Mouse (Mus musculus) intestine, postnatal 0 days (tissue): ENCODE measurements around the gene Exosc5. TPM values are rescaled to one million over a fixed set of nuclear protein-coding genes. Genes with fewer than 3 reads are reported as not detected.

Experiments
- ATAC-seq: fragments of 200-750 bp; cut with Nextera tagmentation; 2 replicates; pipeline ENCODE4 v1.8.0; 2017; ENCODE audit warnings: mild to moderate bottlenecking, moderate TSS enrichment, moderate library complexity
- H3K27ac ChIP-seq: fragments of 300-500 bp; sonication (generic); 2 replicates; pipeline ENCODE4 v1.5.1; 2014; ENCODE audit warnings: mild to moderate bottlenecking, low read depth, low read length, moderate library complexity
- H3K27me3 ChIP-seq: fragments of 300-500 bp; sonication (generic); replicated peaks from 2 replicates; pipeline ENCODE4 v1.6.1; 2014; ENCODE audit warnings: low read length, mixed read lengths; ENCODE audit not compliant: control insufficient read depth, insufficient read depth
- H3K36me3 ChIP-seq: fragments of 300-500 bp; sonication (generic); 2 replicates; pipeline ENCODE4 v1.6.1; 2014; ENCODE audit warnings: mild to moderate bottlenecking, moderate library complexity; ENCODE audit not compliant: control insufficient read depth, insufficient read depth
- H3K4me1 ChIP-seq: fragments of 300-500 bp; sonication (generic); replicated peaks from 2 replicates; pipeline ENCODE4 v1.6.1; 2014; ENCODE audit warnings: antibody characterized with exemption, low read length, mixed read lengths; ENCODE audit not compliant: control insufficient read depth, insufficient read depth
- H3K4me2 ChIP-seq: fragments of 300-500 bp; sonication (generic); replicated peaks from 2 replicates; pipeline ENCODE4 v1.6.1; 2014; ENCODE audit warnings: low read depth, mild to moderate bottlenecking, moderate library complexity
- H3K4me3 ChIP-seq: fragments of 300-500 bp; sonication (generic); 2 replicates; pipeline ENCODE4 v1.5.1; 2014; ENCODE audit warnings: low read depth, low read length
- H3K9ac ChIP-seq: fragments of 300-500 bp; sonication (generic); 2 replicates; pipeline ENCODE4 v1.6.1; 2014; ENCODE audit warnings: mild to moderate bottlenecking, low read depth, low read length
- H3K9me3 ChIP-seq: fragments of 300-500 bp; sonication (generic); 2 replicates; pipeline ENCODE4 v1.6.1; 2016; ENCODE audit warnings: mixed run types; ENCODE audit not compliant: control insufficient read depth
- CTCF ChIP-seq: sonication (generic); IDR thresholded peaks from 2 replicates; pipeline ENCODE4 v1.5.1; 2016; ENCODE audit warnings: low read depth, mild to moderate bottlenecking, control low read depth, antibody characterized with exemption, moderate library complexity
- WGBS: fragments of 180-500 bp; shearing (Covaris S2); extraction: QIAGEN DNeasy Blood & Tissue Kit; methylation state at CpG from one replicate; pipeline ENCODE4 v1.1.7; 2014; 5-methylcytosine and 5-hydroxymethylcytosine counted together
- polyA plus RNA-seq: library from polyadenylated mRNA; unstranded; fragments of >200 nt; fragmentation: Nextera tagmentation; extraction: Ambion mirVana; gene quantifications from 2 replicates; pipeline ENCODE4 v1.2.1, GENCODE M21; 2015

Exosc5 gene
- polyA plus RNA-seq, 1 experiment from 2014 or later = 50.4 TPM

DNA sequence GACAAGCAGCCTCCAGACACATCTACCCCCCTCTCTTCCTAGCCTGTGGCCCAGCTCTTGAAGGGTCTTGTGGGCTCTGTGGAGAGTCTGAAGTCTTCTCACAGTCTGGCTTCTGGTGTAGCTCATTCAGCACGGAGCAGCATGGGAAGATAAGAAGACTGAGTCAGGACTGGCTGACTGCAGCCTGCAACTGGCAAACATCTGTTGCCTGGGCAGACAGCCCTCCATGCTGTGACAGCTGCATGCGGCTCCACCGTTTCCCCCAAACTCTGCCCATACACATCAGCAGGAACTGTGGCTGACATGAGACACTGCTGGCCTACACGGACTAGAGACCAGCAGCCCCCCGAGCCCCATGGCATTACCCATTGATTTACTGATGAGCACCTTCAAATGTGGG is 34.1 kb upstream of the Exosc5 start:
- H3K9ac ChIP-seq = no peak overlapping the region
- no peak overlapping the region for H3K27ac ChIP-seq
- no peak for TF ChIP-seq CTCF
- 64% methylated on average over 5 of the region's 5 CpGs for WGBS
- peaks cover 47% of the 10 kb centered on the region for H3K36me3 ChIP-seq
- H3K4me2 ChIP-seq = no peak overlapping the region
- no peaks in the 10 kb centered on the region for H3K9me3 ChIP-seq
- H3K27me3 ChIP-seq = no peaks in the 10 kb centered on the region
- no peak for ATAC-seq
- H3K4me3 ChIP-seq = no peak overlapping the region
- H3K4me1 ChIP-seq = peaks cover 7% of the 10 kb centered on the region; the same call in 1 of the 2 replicates

DNA sequence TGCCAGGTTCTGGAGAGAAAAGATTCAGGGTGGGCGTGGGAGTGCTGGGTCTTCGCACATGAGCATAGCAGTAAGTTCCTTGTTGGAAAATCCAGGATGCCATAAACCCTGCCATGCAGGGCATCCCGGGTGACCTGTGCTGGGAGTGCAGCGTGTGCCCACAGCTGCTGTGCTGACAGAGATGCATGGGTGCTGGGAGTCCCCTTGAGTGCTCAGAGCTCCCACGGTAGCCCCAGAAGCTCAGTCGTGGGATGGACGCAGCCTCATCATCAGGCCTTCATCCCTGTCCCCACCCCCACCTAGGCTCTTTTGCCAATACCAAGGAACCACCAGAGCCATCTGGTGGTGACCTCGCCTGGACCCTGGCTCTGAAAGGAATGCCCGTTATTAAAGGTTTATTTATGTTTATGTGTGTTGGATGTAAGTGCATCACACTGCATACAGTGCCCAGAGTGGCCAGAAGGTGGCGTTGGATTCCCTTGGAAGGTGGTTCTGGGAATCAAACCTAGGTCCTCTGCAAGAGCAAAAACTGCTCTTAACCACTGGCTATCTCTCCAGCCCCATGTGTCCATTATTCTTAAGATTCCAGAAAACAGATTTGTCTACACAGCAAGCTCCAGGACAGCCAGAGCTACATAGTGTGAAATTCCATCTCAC is 33.2 kb upstream of the Exosc5 start:
- no peaks in the 10 kb centered on the region for H3K9me3 ChIP-seq
- no peak overlapping the region for H3K9ac ChIP-seq
- no peak overlapping the region for H3K4me2 ChIP-seq
- peaks cover 7% of the 10 kb centered on the region; the same call in 1 of the 2 replicates for H3K4me1 ChIP-seq
- ATAC-seq = no peak
- H3K4me3 ChIP-seq = no peak overlapping the region
- H3K27ac ChIP-seq = no peak overlapping the region
- H3K36me3 ChIP-seq = peaks cover 55% of the 10 kb centered on the region
- TF ChIP-seq CTCF = peak; percentile 66
- WGBS = 79% methylated on average over 10 of the region's 10 CpGs
- no peaks in the 10 kb centered on the region for H3K27me3 ChIP-seq

DNA sequence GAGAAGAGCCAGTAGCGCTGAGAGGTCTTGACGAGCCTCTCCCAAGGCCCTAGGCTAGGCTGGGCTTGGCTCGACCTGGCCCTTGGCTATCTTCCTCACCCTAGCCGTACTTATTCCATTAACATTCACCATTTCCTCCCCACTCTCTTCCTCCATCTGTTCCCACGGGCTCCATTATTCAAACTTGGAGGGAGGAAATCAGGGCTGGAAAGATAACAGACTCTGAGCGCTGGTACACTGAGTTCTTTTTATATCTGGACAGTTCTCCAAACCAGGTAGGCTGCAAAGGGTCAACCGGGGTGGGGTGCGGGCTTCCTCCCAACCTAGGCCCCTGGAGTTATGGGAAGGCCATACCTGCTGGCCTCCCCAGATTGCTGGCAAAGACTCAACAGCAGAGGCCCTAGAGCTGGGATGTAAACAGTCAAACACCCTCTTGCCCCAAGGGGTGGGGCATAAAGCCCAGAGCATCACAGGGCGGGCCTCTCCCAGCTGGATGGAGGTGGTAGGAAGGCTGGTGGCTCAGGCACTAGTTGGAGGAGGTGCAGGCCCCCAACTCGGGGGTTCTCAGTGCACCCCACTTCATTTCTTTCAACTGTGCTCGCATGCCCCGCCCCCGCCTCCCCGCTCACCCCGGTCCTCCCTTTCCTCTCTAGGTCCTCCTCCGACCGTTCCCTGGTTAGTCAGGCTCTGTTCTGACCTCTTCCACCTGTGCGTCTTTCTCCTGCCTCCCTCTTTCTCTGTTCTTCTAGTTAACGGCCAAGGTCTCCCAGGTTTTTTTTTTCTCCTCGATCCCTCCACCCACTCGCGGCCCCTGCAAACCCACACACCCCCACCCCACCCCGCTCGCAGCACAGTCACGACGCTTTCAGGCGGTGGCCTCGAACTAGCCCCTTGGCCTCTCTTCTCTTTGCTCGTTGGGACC is 32.2 kb upstream of the Exosc5 start, which contains the start of gene B3gnt8:
Gene B3gnt8 (plus strand): TSS at position 146 of the 922 bp plus-strand sequence.
- H3K4me2 ChIP-seq = peak within 1 kb of the TSS; percentile 70
- peak within 1 kb of the TSS; percentile 31 for H3K9ac ChIP-seq
- H3K27ac ChIP-seq = peak within 1 kb of the TSS; percentile 50; the same call in 1 of the 2 replicates
- H3K27me3 ChIP-seq = no peaks in the 10 kb centered on the region
- H3K36me3 ChIP-seq = peaks cover 52% of the 10 kb centered on the region
- no peak for TF ChIP-seq CTCF
- 7% methylated on average over 29 of the region's 29 CpGs for WGBS
- no peaks in the 10 kb centered on the region for H3K9me3 ChIP-seq
- peak within 1 kb of the TSS; percentile 44 for H3K4me3 ChIP-seq
- peaks cover 7% of the 10 kb centered on the region; the same call in 1 of the 2 replicates for H3K4me1 ChIP-seq
- peak; percentile 53 for ATAC-seq

DNA sequence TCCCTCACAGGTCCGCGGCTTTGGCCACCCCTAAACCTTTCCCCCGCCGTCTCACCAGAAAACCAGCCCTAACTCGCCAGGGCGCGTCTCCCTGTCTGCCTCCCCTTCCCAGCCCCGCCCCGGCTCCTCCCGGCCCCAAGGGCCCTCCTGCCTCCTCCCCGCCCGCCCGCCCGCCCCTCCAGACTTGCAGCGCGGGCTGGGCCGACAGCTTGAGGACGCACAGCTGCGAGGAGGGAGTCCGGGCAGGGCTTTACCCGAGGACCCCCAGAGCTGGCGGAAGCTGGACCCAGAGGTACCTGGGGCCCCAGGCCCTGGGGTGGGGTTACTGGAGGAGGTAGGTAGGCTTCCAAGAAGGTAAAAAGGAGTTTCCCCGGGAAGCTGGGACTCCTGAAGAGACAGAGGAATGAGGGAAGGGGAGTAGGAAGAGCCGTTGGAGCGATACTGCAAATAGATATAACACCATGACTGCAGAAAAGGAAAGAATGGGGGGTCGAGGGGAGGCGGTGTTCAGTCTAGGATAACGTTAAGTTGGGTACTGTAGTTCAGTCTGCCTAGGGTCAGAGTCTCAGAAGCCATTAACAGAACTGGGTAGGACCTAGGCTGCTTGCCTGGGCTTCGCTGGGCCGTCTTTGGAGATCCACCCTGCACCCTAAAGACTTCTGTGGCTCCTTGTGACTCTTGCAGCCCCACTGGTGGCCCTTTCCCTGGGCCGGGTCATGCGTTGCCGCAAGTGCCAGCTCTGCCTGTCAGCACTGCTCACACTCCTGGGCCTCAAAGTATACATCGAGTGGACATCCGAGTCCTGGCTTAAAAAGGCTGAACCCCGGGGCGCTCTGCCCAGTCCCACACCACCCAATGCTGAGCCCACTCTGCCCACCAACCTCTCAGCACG is 31.3 kb upstream of the Exosc5 start:
- Histone ChIP-seq H3K36me3 (peaks cover 49% of the 10 kb centered on the region), H3K9ac (peak overlapping the region; percentile 31), H3K9me3 (no peaks in the 10 kb centered on the region), H3K4me3 (peak overlapping the region; percentile 44), H3K27ac (peak overlapping the region; percentile 50; the same call in 1 of the 2 replicates), H3K27me3 (no peaks in the 10 kb centered on the region), H3K4me2 (peak overlapping the region; percentile 70), H3K4me1 (peaks cover 7% of the 10 kb centered on the region; the same call in 1 of the 2 replicates)
- 19% methylated on average over 37 of the region's 38 CpGs for WGBS
- peak; percentile 70 for ATAC-seq
- no peak for TF ChIP-seq CTCF

DNA sequence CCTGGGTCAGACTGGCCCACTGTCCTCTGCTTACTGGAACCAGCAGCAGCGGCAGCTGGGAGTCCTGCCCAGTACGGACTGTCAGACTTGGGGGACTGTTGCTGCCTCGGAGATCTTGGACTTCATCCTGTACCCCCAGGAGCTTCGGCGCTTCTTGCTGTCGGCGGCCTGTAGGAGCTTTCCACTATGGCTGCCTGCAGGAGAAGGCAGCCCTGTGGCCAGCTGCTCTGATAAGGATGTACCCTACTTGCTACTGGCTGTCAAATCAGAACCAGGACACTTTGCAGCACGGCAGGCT is 30.7 kb upstream of the Exosc5 start:
- no peak overlapping the region for H3K9ac ChIP-seq
- no peaks in the 10 kb centered on the region for H3K9me3 ChIP-seq
- ATAC-seq = no peak
- 71% methylated on average over 8 of the region's 8 CpGs for WGBS
- peak overlapping the region; percentile 70 for H3K4me2 ChIP-seq
- TF ChIP-seq CTCF = no peak
- no peak overlapping the region for H3K27ac ChIP-seq
- H3K4me3 ChIP-seq = no peak overlapping the region
- no peaks in the 10 kb centered on the region for H3K27me3 ChIP-seq
- peaks cover 50% of the 10 kb centered on the region for H3K36me3 ChIP-seq
- H3K4me1 ChIP-seq = peaks cover 7% of the 10 kb centered on the region; the same call in 1 of the 2 replicates
